Mouse (Mus musculus) lung, postnatal 0 days (tissue): ENCODE measurements around the gene Dynlrb1.

ENCODE experiments used
- CTCF ChIP-seq: IDR thresholded peaks from 2 replicates; pipeline ENCODE4 v1.5.1; 2016; ENCODE audit warnings: antibody characterized with exemption, mild to moderate bottlenecking
- EP300 ChIP-seq: IDR thresholded peaks from 2 replicates; pipeline ENCODE4 v1.6.1; 2016; ENCODE audit warnings: antibody characterized with exemption, mild to moderate bottlenecking, control low read depth

- TF ChIP-seq CTCF (no peak), EP300 (no peak)
Measured at GRCm38 (mm10) chr2:155280116-155280515, 43.8 kb downstream of the Dynlrb1 start.
